In the genomic region with DNA sequence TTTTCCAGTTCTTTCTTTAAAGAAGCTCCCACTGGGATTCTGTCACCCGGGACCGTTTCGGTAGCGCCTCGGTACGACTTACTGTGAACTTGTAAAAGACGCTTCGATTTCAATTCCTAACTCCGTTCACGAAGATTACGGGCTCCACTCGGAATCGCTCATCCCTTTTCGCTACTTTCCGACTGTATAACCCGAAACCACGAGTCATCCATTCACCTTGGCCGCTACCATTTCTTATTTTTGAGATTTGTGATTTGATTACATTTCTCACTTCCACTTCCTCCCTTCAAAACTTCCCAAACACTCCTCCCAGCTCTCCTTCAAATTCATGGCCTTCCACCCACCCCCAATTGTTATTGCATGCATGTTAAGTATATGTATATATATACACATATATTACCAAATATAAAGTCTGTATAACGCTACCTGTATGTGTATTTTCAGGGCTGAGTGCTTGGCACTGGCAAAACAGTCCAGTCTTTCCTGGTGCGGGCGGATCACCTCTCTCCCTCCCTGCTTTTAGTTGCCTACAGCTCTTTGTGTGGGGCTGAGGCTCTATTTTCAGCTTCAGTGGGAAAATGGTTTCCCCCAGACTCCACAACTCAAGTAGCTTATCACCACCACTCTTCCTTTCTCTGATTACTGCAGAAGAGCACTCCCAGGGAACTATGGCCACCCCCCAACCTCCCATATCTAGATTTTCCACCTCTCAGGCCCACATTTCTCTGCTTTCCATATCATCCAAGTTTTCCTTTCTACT, we compare ENCODE assay signal across 7 mouse cellular contexts. TPM values are rescaled to one million over a fixed set of nuclear protein-coding genes. Genes with fewer than 3 reads are reported as not detected.
DNase-seq lines count a peak whose midpoint lies in the region; ATAC-seq and TF ChIP-seq lines count a peak whose summit lies in the region.

No protein-coding gene starts in this region.

- H3K79me2 ChIP-seq in CH12.LX (replicated peaks; ENCODE audit: control insufficient read depth, extremely low read depth, insufficient read depth, poor library complexity, severe bottlenecking) = no peaks in the 10 kb centered on the region

- H3K4me3 ChIP-seq in CH12.LX (replicated peaks in 1 of 3; ENCODE audit: low read depth in 2 of 3, low read length in 2 of 3, poor library complexity in 1 of 3) (peak overlapping the region in 2 of 3 experiments; percentile 35 to 42), E14TG2a.4 (replicated peaks; ENCODE audit: low read length) (peak overlapping the region; percentile 76)
- peak overlapping the region; percentile 46 for H3K4me3 ChIP-seq in forebrain, embryonic 16.5 days (replicated peaks; ENCODE audit: low read length)
- H3K4me3 ChIP-seq in liver, embryonic 16.5 days (ENCODE audit: low read depth, low read length) = peak overlapping the region; percentile 58

- dilution Hi-C loops in CH12.LX (cut with MboI; ENCODE audit: extremely low pct_ligation_motif_present, extremely low pct_unique_long_range_greater_than_20kb, low sequenced_read_pairs) = no loop called here

- ATAC-seq in forebrain, embryonic 16.5 days = peak; percentile 21; the same call in 1 of the 2 replicates
- ATAC-seq in liver, embryonic 16.5 days (ENCODE audit: low read depth) = no peak

- in situ Hi-C loops in CH12.LX (cut with MboI; ENCODE audit: low pct_ligation_motif_present, low pct_unique_long_range_greater_than_20kb, low sequenced_read_pairs) = no loop called here

- TF ChIP-seq CTCF in CH12.LX (conservative IDR thresholded peaks at IDR 0.05 in 1 of 2, IDR thresholded peaks at IDR 0.05 in 1 of 2; ENCODE audit: low read depth in 2 of 2, low read length in 2 of 2) (no peak), E14TG2a.4 (conservative IDR thresholded peaks at IDR 0.05; ENCODE audit: low read length) (no peak)

- H3K27me3 ChIP-seq in CH12.LX (replicated peaks) = peaks cover 52% of the 10 kb centered on the region
- peaks cover 49% of the 10 kb centered on the region for H3K27me3 ChIP-seq in E14TG2a.4 (ENCODE audit: insufficient read depth, low read length)
- H3K27me3 ChIP-seq in forebrain, embryonic 16.5 days (replicated peaks; ENCODE audit: control insufficient read depth, insufficient read depth, low read length) = no peaks in the 10 kb centered on the region
- H3K27me3 ChIP-seq in liver, embryonic 16.5 days (ENCODE audit: control insufficient read depth, insufficient read depth, low read depth, low read length) = peaks cover 3% of the 10 kb centered on the region; the same call in 1 of the 2 replicates

- no peaks in the 10 kb centered on the region for H3K9me3 ChIP-seq in CH12.LX (replicated peaks; ENCODE audit: low read length)
- no peaks in the 10 kb centered on the region for H3K9me3 ChIP-seq in E14TG2a.4 (ENCODE audit: low read length)
- no peaks in the 10 kb centered on the region for H3K9me3 ChIP-seq in forebrain, embryonic 16.5 days (ENCODE audit: control insufficient read depth, low read length)
- H3K9me3 ChIP-seq in liver, embryonic 16.5 days (replicated peaks; ENCODE audit: control insufficient read depth, low read length) = no peaks in the 10 kb centered on the region

- TF ChIP-seq POLR2A in CH12.LX (IDR thresholded peaks at IDR 0.05; ENCODE audit: low read depth, low read length) = no peak

- H3K27ac ChIP-seq in CH12.LX (ENCODE audit: insufficient read depth, low read depth) = no peak overlapping the region
- no peak overlapping the region for H3K27ac ChIP-seq in forebrain, embryonic 16.5 days (ENCODE audit: low read length)
- no peak overlapping the region for H3K27ac ChIP-seq in liver, embryonic 16.5 days (ENCODE audit: low read length)

- peak overlapping the region; percentile 25; the same call in 1 of the 2 replicates for H3K9ac ChIP-seq in CH12.LX (ENCODE audit: insufficient read depth, low read depth)
- peak overlapping the region; percentile 20; the same call in 1 of the 2 replicates for H3K9ac ChIP-seq in forebrain, embryonic 16.5 days (replicated peaks; ENCODE audit: low read depth, low read length)
- peak overlapping the region; percentile 54 for H3K9ac ChIP-seq in liver, embryonic 16.5 days (ENCODE audit: low read depth, low read length)

- DNase-seq in CH12.LX (ENCODE audit: extremely low read depth) = no peak
- no peak for DNase-seq in adrenal gland, adult 8-10 months
- DNase-seq in urinary bladder, postnatal 4 days (ENCODE audit: low spot score in 2 of 2) = no peak
- no peak for DNase-seq in ovary, adult 18-20 months (ENCODE audit: low spot score)

- peak overlapping the region; percentile 60 for H3K4me2 ChIP-seq in CH12.LX (ENCODE audit: insufficient read depth, low read depth, poor library complexity, severe bottlenecking)
- H3K4me2 ChIP-seq in forebrain, embryonic 16.5 days (ENCODE audit: low read length) = peak overlapping the region; percentile 56
- H3K4me2 ChIP-seq in liver, embryonic 16.5 days (ENCODE audit: low read depth, low read length) = peak overlapping the region; percentile 74

- H3K36me3 ChIP-seq in CH12.LX (replicated peaks in 1 of 2; ENCODE audit: control insufficient read depth in 1 of 2, insufficient read depth in 1 of 2, low read length in 1 of 2) (peaks cover 33 to 38% of the 10 kb centered on the region in 2 experiments), E14TG2a.4 (ENCODE audit: insufficient read depth, low read length) (peaks cover 33% of the 10 kb centered on the region)
- peaks cover 12% of the 10 kb centered on the region for H3K36me3 ChIP-seq in forebrain, embryonic 16.5 days (ENCODE audit: control insufficient read depth, insufficient read depth)
- H3K36me3 ChIP-seq in liver, embryonic 16.5 days (ENCODE audit: control insufficient read depth, insufficient read depth) = peaks cover 13% of the 10 kb centered on the region

- peaks cover 0 to 24% of the 10 kb centered on the region in 2 experiments; a peak in 2 of 4 replicates for H3K4me1 ChIP-seq in CH12.LX (ENCODE audit: control insufficient read depth in 1 of 2, insufficient read depth in 2 of 2)
- peaks cover 32% of the 10 kb centered on the region for H3K4me1 ChIP-seq in E14TG2a.4 (replicated peaks; ENCODE audit: low read depth, low read length)
- 0 out of 2 replicates have a peak, but pooled peaks cover 3% of the 10 kb centered on the region for H3K4me1 ChIP-seq in forebrain, embryonic 16.5 days (replicated peaks; ENCODE audit: control insufficient read depth, insufficient read depth, low read length)
- peaks cover 12% of the 10 kb centered on the region for H3K4me1 ChIP-seq in liver, embryonic 16.5 days (ENCODE audit: control insufficient read depth, low read depth, low read length)

- WGBS in forebrain, embryonic 16.5 days = 3% methylated on average over 21 of the region's 21 CpGs
- WGBS in liver, embryonic 16.5 days (ENCODE audit: insufficient replicate concordance) = 4% methylated on average over 21 of the region's 21 CpGs

- no peak for TF ChIP-seq RAD21 in CH12.LX (IDR thresholded peaks at IDR 0.05; ENCODE audit: low read depth, low read length)

- TF ChIP-seq EP300 in CH12.LX (IDR thresholded peaks at IDR 0.05; ENCODE audit: low read length) = no peak

TF ChIP-seq in CH12.LX, 34 proteins besides CTCF, POLR2A, EP300 and RAD21 (continues in another document):
- TF ChIP-seq UBTF (IDR thresholded peaks at IDR 0.05; ENCODE audit: low read depth, low read length) (no peak), ZMIZ1 (IDR thresholded peaks at IDR 0.05; ENCODE audit: low read depth, low read length) (no peak), SIN3A (IDR thresholded peaks at IDR 0.05; ENCODE audit: low read length) (no peak), NRF1 (IDR thresholded peaks at IDR 0.05; ENCODE audit: low read depth, low read length) (no peak), BHLHE40 (IDR thresholded peaks at IDR 0.05; ENCODE audit: low read depth, low read length) (no peak), CHD1 (IDR thresholded peaks at IDR 0.05; ENCODE audit: low read depth, low read length) (no peak), NELFE (IDR thresholded peaks at IDR 0.05; ENCODE audit: low read depth, low read length) (no peak)

RNA-seq across cellular contexts. Expression of gene Hes7, which starts 9.0 kb away (rescaled TPM):
- 0.04 TPM in 1 of 2 replicates, not detected in the other for total RNA-seq in CH12.LX (2012; rRNA removed)
- total RNA-seq in CH12.LX (2014; rRNA removed) = not detected in 2 replicates
- not detected in 2 replicates for polyA plus RNA-seq in CH12.LX (2012; ENCODE audit: insufficient read length, low read depth)
- 0.26 and 0.67 TPM in 2 replicates for polyA plus RNA-seq in forebrain, embryonic 16.5 days (2015; fragmentation: Nextera tagmentation; extraction: Ambion mirVana)
- polyA plus RNA-seq in liver, embryonic 16.5 days (2015; fragmentation: Nextera tagmentation; extraction: Ambion mirVana) = 0.06 and 0.07 TPM in 2 replicates
- under 1 TPM in 2 of 4 experiments, not detected in 2; 0.18 to 0.22 TPM for total RNA-seq in adrenal gland, adult 8-10 months (2022)

RNA-seq across cellular contexts. Expression of gene 9130213A22Rik, which starts 11.2 kb away (rescaled TPM):
- not detected in 2 replicates for total RNA-seq in CH12.LX (2012; rRNA removed)
- not detected in 2 replicates for total RNA-seq in CH12.LX (2014; rRNA removed)
- not detected in 2 replicates for polyA plus RNA-seq in CH12.LX (2012; ENCODE audit: insufficient read length, low read depth)
- polyA plus RNA-seq in forebrain, embryonic 16.5 days (2015; fragmentation: Nextera tagmentation; extraction: Ambion mirVana) = 0.39 and 0.71 TPM in 2 replicates
- 0.07 TPM in 1 of 2 replicates, not detected in the other for polyA plus RNA-seq in liver, embryonic 16.5 days (2015; fragmentation: Nextera tagmentation; extraction: Ambion mirVana)
- total RNA-seq in adrenal gland, adult 8-10 months (2022) = under 1 TPM; 0.26 to 0.95 (median 0.84) TPM

RNA-seq across cellular contexts. Expression of gene Aloxe3, which starts 14.5 kb away (rescaled TPM):
- total RNA-seq in CH12.LX (2012; rRNA removed) (0.13 TPM in 1 of 2 replicates, not detected in the other), CH12.LX (2014; rRNA removed) (not detected in 2 replicates)
- 0.19 and 0.23 TPM in 2 replicates for polyA plus RNA-seq in CH12.LX (2012; ENCODE audit: insufficient read length, low read depth)
- polyA plus RNA-seq in forebrain, embryonic 16.5 days (2015; fragmentation: Nextera tagmentation; extraction: Ambion mirVana) = 2.8 and 3.5 TPM in 2 replicates
- 0.09 and 0.39 TPM in 2 replicates for polyA plus RNA-seq in liver, embryonic 16.5 days (2015; fragmentation: Nextera tagmentation; extraction: Ambion mirVana)
- total RNA-seq in adrenal gland, adult 8-10 months (2022) = 1 to 10 TPM in 3 of 4 experiments, under 1 TPM in 1; 0.87 to 2.2 (median 1.7) TPM

RNA-seq across cellular contexts. Expression of gene Per1, which starts 16.2 kb away (rescaled TPM):
- 11.5 and 11.8 TPM in 2 replicates for total RNA-seq in CH12.LX (2012; rRNA removed)
- total RNA-seq in CH12.LX (2014; rRNA removed) = 2.8 and 3.2 TPM in 2 replicates
- 37.9 and 38.3 TPM in 2 replicates for polyA plus RNA-seq in CH12.LX (2012; ENCODE audit: insufficient read length, low read depth)
- 11.8 and 12.1 TPM in 2 replicates for polyA plus RNA-seq in forebrain, embryonic 16.5 days (2015; fragmentation: Nextera tagmentation; extraction: Ambion mirVana)
- 6.9 and 8.5 TPM in 2 replicates for polyA plus RNA-seq in liver, embryonic 16.5 days (2015; fragmentation: Nextera tagmentation; extraction: Ambion mirVana)
- 100 to 1,000 TPM in 1 of 4 experiments, 10 to 100 TPM in 3; 30.0 to 119 (median 51.6) TPM for total RNA-seq in adrenal gland, adult 8-10 months (2022)

RNA-seq across cellular contexts. Expression of gene Vamp2, which starts 22.9 kb away (rescaled TPM):
- total RNA-seq in CH12.LX (2012; rRNA removed) = 8.0 and 8.2 TPM in 2 replicates
- 1.3 and 1.4 TPM in 2 replicates for total RNA-seq in CH12.LX (2014; rRNA removed)
- 26.0 and 26.7 TPM in 2 replicates for polyA plus RNA-seq in CH12.LX (2012; ENCODE audit: insufficient read length, low read depth)
- polyA plus RNA-seq in forebrain, embryonic 16.5 days (2015; fragmentation: Nextera tagmentation; extraction: Ambion mirVana) = 217 and 259 TPM in 2 replicates
- polyA plus RNA-seq in liver, embryonic 16.5 days (2015; fragmentation: Nextera tagmentation; extraction: Ambion mirVana) = 16.4 and 25.4 TPM in 2 replicates
- total RNA-seq in adrenal gland, adult 8-10 months (2022) = 100 to 1,000 TPM; 118 to 221 (median 178) TPM
